Mouse (Mus musculus): Measurements from ENCODE around the gene Vmn2r37.
"Not testable (repeated sequence)": the region's sequence is repeated elsewhere in the genome, so short reads cannot be mapped to it uniquely, and the experiment has no call there.

Gene Vmn2r37

DNA sequence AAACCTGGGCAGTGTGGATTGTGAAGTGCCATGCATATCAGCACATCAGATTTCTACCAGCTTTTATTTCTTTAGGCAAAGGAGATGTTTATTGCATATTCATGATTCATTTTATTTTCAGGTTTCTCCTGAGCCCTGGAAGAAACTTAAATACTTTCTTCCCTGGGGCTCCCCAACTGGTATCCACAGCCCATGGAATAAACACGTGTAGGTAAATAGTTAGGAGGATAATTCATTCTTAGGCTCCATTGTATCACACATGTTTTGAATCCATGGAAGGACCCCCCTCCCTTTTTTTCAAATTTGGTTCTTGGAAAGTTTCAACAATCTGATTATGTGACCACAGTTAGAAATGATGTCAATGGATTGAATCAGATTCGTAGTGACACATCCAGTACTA lies at the start of gene Vmn2r37:
Gene Vmn2r37, minus strand, starts transcription at position 101 of the 400 bp plus-strand sequence.
- not testable (repeated sequence) for DNase-seq (ENCODE audit: low spot score in 2 of 2)

Data from right cerebral cortex, postnatal 10 days (tissue).